Mouse (Mus musculus): ENCODE results near the gene Atic. TPM values are rescaled to one million over a fixed set of nuclear protein-coding genes. Genes with fewer than 3 reads are reported as not detected.

Gene Atic
- total and polyA plus RNA-seq, 2 experiments from 2014 or later: 36.2 to 47.6 TPM

- H3K36me3 ChIP-seq (ENCODE audit: insufficient read depth): no peaks in the 10 kb centered on the region
- DNase-seq: no peak
- TF ChIP-seq CTCF (IDR thresholded peaks at IDR 0.05; ENCODE audit: low read depth): no peak
- no peaks in the 10 kb centered on the region for H3K9me3 ChIP-seq (ENCODE audit: low read length)
- H3K9ac ChIP-seq: no peak overlapping the region
- H3K4me2 ChIP-seq (ENCODE audit: low read depth): no peak overlapping the region
- 96% methylated on average over 21 of the region's 21 CpGs for WGBS
- H3K4me3 ChIP-seq (ENCODE audit: low read depth, low read length): no peak overlapping the region
- H3K4me1 ChIP-seq (ENCODE audit: insufficient read depth): no peaks in the 10 kb centered on the region
- no peaks in the 10 kb centered on the region for H3K27me3 ChIP-seq (ENCODE audit: insufficient read depth, low read length)
- H3K27ac ChIP-seq (ENCODE audit: low read depth, low read length): no peak overlapping the region
- ATAC-seq: no peak
Measured at GRCm38 (mm10) chr1:71612256-71612655, 55.3 kb downstream of the Atic start.

GRCm38 (mm10) chr1:71614545-71615246 is 57.7 kb downstream of the Atic start:
- DNase-seq: peak; percentile 64
- peak; percentile 93 for ATAC-seq
- H3K9ac ChIP-seq: no peak overlapping the region
- H3K36me3 ChIP-seq (ENCODE audit: insufficient read depth): no peaks in the 10 kb centered on the region
- no peaks in the 10 kb centered on the region for H3K27me3 ChIP-seq (ENCODE audit: insufficient read depth, low read length)
- H3K4me3 ChIP-seq (ENCODE audit: low read depth, low read length): no peak overlapping the region
- H3K27ac ChIP-seq (ENCODE audit: low read depth, low read length): 0 out of 2 replicates have a peak overlapping the region, but pooled peaks have one; percentile 17
- H3K9me3 ChIP-seq (ENCODE audit: low read length): no peaks in the 10 kb centered on the region
- peak overlapping the region; percentile 19; the same call in 1 of the 2 replicates for H3K4me2 ChIP-seq (ENCODE audit: low read depth)
- WGBS: 10% methylated on average over 8 of the region's 8 CpGs
- no peaks in the 10 kb centered on the region for H3K4me1 ChIP-seq (ENCODE audit: insufficient read depth)
- TF ChIP-seq CTCF (IDR thresholded peaks at IDR 0.05; ENCODE audit: low read depth): no peak

GRCm38 (mm10) chr1:71621526-71621925 is 64.6 kb downstream of the Atic start:
- no peaks in the 10 kb centered on the region for H3K36me3 ChIP-seq (ENCODE audit: insufficient read depth)
- TF ChIP-seq CTCF (IDR thresholded peaks at IDR 0.05; ENCODE audit: low read depth): no peak
- ATAC-seq (no peak), DNase-seq (no peak)
- no peaks in the 10 kb centered on the region for H3K4me1 ChIP-seq (ENCODE audit: insufficient read depth)
- no peak overlapping the region for H3K9ac ChIP-seq
- H3K9me3 ChIP-seq (ENCODE audit: low read length): no peaks in the 10 kb centered on the region
- H3K27ac ChIP-seq (ENCODE audit: low read depth, low read length): no peak overlapping the region
- WGBS: 95% methylated on average over 2 of the region's 2 CpGs
- no peaks in the 10 kb centered on the region for H3K27me3 ChIP-seq (ENCODE audit: insufficient read depth, low read length)
- no peak overlapping the region for H3K4me2 ChIP-seq (ENCODE audit: low read depth)
- H3K4me3 ChIP-seq (ENCODE audit: low read depth, low read length): no peak overlapping the region

GRCm38 (mm10) chr1:71623625-71624024 is 66.7 kb downstream of the Atic start:
- Histone ChIP-seq H3K36me3 (ENCODE audit: insufficient read depth) (no peaks in the 10 kb centered on the region), H3K9me3 (ENCODE audit: low read length) (no peaks in the 10 kb centered on the region), H3K27me3 (ENCODE audit: insufficient read depth, low read length) (no peaks in the 10 kb centered on the region), H3K27ac (ENCODE audit: low read depth, low read length) (no peak overlapping the region), H3K9ac (no peak overlapping the region), H3K4me1 (ENCODE audit: insufficient read depth) (no peaks in the 10 kb centered on the region), H3K4me3 (ENCODE audit: low read depth, low read length) (no peak overlapping the region), H3K4me2 (ENCODE audit: low read depth) (no peak overlapping the region)
- no peak for ATAC-seq
- TF ChIP-seq CTCF (IDR thresholded peaks at IDR 0.05; ENCODE audit: low read depth): no peak
- no peak for DNase-seq
- WGBS: 93% methylated on average over 6 of the region's 6 CpGs

Other genes with a start within 250 kb of the Atic start
- gene Abca12, start 142.2 kb upstream of the Atic start, total RNA-seq (2014; rRNA removed): under 0.01 and 0.14 TPM in 2 replicates
- gene Abca12, start 142.2 kb upstream of the Atic start, polyA plus RNA-seq (2015; fragmentation: Nextera tagmentation; extraction: Ambion mirVana): 0.02 and 0.04 TPM in 2 replicates
- 50.0 and 71.6 TPM in 2 replicates for gene Fn1, start 96.0 kb downstream of the Atic start, total RNA-seq (2014; rRNA removed)
- 17.2 and 23.4 TPM in 2 replicates for gene Fn1, start 96.0 kb downstream of the Atic start, polyA plus RNA-seq (2015; fragmentation: Nextera tagmentation; extraction: Ambion mirVana)

Data from forebrain, postnatal 0 days (tissue).